18 mouse cellular contexts compared by ENCODE assay signal in genomic region chr11:103269426-103269825, GRCm38 (mm10). TPM values are rescaled to one million over a fixed set of nuclear protein-coding genes. Genes with fewer than 3 reads are reported as not detected.
"Had no signal": no experiment of that assay in that cellular context is flagged by ENCODE, and none has a peak within 500 bp of the region (broad histone marks: within the 10 kb centered on the region; RNA-seq: fewer than 3 reads in every experiment).

No protein-coding gene starts in this region.

- H3K4me3 ChIP-seq: limb, embryonic 10.5 days; liver, embryonic 15.5 days; midbrain, embryonic 12.5 days; neural tube, embryonic 12.5 days; stomach, embryonic 15.5 days had no signal

- DNase-seq: kidney, adult 2 months; kidney, postnatal 25 days; layer of hippocampus, adult 9-11 months; lung, adult 2 months; lung, postnatal 10 days; right cerebral cortex, postnatal 4 days; spleen, adult 18-20 months; thymus, postnatal 36 days had no signal

- H3K27ac ChIP-seq: limb, embryonic 10.5 days; liver, embryonic 15.5 days; neural tube, embryonic 12.5 days; stomach, embryonic 15.5 days had no signal

- H3K4me2 ChIP-seq: liver, embryonic 11.5 days; liver, embryonic 15.5 days; midbrain, embryonic 12.5 days; neural tube, embryonic 12.5 days; stomach, embryonic 15.5 days had no signal

- H3K36me3 ChIP-seq: limb, embryonic 10.5 days; liver, embryonic 15.5 days; midbrain, embryonic 12.5 days; neural tube, embryonic 12.5 days; stomach, embryonic 15.5 days had no signal

- H3K27me3 ChIP-seq: midbrain, embryonic 12.5 days; neural tube, embryonic 12.5 days; stomach, embryonic 15.5 days had no signal

RNA-seq across cellular contexts. Expression of gene Spata32, which starts 51.2 kb away (rescaled TPM):
- polyA plus RNA-seq: intestine, embryonic 16.5 days; kidney, adult 2 months; kidney, embryonic 16.5 days; limb, embryonic 10.5 days; limb, embryonic 14.5 days; liver, embryonic 11.5 days; liver, embryonic 15.5 days; lung, adult 2 months; midbrain, embryonic 12.5 days; stomach, embryonic 15.5 days; thymus, postnatal 0 days had no signal
